Mouse (Mus musculus) adrenal gland, postnatal 14 days (tissue): ENCODE data around the gene Orc3. TPM values are rescaled to one million over a fixed set of nuclear protein-coding genes. Genes with fewer than 3 reads are reported as not detected.
"Not testable (repeated sequence)": the region's sequence is repeated elsewhere in the genome, so short reads cannot be mapped to it uniquely, and the experiment has no call there.

Source experiments
- DNase-seq: peaks from one replicate; pipeline ENCODE4 v3.0.0; 2021; ENCODE audit warnings: mixed read lengths
- total RNA-seq: library from RNA; stranded (reverse); gene quantifications from 2 replicates; pipeline ENCODE4 v1.2.3, GENCODE M21; 2021

Gene Orc3
- total RNA-seq, 1 experiment from 2014 or later: 62.1 TPM

DNA sequence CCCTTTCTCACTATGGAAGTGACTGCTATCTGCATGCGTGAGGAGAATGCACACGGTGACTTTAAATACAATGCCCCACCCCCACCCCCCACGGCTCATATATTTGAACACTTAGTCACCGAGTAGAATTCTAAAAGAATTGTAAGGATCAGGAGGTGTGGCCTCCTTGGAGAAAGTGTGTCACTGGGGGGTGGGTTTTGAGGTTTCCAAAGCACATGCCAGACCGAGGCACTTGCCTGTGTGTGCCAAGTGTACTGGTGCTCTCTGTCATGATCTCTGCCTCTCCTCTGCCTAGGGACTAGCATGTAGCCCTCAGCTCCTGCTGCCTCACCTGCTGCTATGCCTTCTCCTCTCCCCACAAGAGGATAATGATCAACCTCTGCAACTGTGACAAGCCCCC, 32.3 kb downstream of the Orc3 start:
- peak; percentile 16 for DNase-seq

DNA sequence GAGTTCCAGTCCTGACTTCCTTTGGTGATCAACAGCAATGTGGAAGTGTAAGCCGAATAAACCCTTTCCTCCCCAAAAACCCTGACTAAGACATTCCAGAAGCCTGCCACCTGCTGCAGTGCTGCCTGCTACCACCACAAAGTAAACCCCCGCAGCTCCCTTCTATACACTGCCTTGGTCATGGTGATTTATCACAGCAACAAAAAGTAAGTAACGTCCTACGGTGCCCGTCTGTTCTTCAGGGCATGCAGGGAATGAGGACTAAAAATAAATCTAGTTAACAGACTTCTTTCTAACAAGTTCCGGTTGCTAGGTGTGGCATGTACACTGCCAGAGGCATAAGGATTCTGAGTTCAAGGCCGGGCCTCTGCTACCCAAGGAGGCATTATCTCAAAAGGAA, 32.8 kb downstream of the Orc3 start:
- no peak for DNase-seq

DNA sequence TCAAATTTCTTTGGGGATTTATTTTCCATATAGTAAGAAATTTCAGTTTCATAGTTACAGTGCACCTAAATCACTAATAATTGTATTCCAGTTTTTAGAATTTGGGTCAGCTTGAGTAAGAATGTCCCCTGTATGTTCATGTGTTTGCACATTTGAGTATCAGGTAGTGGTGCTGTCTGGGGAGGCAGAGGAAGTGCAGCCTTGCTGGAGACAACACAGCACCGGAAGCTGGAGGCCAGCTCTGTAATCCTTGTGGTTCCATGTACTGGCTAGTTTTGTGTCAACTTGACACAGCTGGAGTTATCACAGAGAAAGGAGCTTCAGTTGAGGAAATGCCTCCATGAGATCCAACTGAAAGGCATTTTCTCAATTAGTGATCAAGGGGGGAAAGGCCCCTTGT, 33.3 kb downstream of the Orc3 start:
- DNase-seq: not testable (repeated sequence)

DNA sequence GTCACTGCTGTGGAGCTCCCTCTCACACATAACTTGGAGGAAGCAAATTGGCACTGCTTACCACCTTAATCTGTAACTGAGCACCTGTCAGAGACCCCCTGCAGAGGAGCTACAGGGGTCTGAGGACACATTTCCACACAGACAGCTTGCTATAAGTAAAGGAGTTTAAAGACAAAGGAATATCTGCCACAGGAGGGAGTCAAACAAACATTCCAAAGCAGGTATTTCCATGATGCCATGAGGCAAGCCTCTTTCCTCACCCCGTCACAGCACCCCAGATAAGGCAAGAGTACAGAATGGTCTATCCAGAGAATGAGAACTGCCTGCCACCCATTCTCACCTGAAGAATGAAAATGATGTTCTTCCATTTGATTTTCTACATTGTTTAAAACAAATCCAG, 35.5 kb downstream of the Orc3 start:
- DNase-seq: no peak

DNA sequence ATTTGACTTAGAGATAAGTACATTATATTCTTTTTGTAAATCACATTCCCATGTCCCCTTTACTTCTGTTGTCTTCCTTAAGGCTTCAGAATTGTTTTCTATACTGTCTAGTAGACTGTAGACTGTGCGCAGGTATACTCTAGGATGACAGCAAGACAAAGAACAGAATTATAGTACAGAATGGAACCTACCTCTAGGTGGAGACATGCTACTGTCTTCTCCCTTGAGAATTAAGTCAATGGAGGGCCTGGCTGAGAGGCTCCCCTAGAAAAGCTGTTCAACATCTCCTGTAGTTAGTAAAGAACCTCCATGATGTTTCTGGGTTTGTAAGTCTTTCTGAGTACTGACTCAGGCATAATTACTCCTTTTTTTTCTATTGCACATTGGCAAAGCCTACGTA, 37.7 kb downstream of the Orc3 start:
- no peak for DNase-seq

DNA sequence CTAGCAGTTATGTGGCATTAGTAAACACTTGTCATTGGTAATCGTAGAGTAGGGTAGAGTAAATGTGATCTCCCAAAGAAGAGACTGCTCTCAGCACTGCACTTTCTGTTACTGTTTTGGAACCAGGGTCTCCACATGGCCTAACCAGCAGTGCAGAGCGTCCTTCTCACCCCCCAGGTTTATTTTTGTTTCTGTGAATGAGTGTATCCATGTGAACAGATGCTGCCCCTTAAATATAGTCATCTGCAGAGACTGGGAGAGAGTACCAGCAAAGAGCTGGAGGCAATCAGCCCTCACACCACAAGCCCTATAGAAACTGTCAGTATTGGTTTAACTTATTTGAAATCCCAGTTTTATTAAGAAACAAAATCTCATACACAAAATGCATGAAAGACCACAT, 41.9 kb downstream of the Orc3 start:
- no peak for DNase-seq

DNA sequence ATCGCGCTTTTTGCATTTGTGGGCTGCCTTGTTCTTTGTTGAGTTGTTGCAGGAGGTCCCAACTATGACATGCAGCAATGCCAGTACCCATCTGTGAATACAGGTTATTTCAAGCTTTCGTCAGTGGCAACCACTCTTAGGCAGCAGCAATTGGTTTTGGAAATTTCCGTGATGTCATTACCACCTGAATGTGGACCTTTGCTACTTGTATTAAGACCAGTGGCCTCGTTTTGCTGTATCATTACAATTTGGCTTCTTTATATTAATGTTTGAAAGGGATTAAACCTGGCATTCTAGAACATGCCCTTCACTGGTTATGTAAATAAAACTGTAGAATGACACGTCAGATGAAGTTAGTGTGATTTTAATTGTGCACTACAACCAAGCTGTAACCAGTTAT, 48.5 kb downstream of the Orc3 start:
- no peak for DNase-seq

DNA sequence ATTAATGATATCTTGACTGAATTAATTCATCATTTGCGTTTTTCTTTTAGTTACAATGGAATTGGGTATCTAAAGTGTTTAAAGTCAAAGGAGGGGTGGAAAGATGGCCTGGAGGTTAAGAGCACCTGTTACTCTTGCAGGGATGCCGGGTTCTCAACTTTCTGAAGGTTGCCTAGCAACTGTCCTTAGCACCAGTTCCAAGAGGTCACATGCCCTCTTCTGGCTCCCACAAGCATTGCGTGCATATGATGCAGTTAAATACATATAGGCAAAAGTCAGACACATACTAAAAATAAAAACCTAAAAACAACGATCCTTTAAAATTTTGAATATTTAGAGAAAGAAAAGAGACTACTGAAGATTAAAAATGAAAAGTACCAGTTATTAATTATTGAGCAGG, 53.8 kb downstream of the Orc3 start:
- DNase-seq: peak; percentile 28

DNA sequence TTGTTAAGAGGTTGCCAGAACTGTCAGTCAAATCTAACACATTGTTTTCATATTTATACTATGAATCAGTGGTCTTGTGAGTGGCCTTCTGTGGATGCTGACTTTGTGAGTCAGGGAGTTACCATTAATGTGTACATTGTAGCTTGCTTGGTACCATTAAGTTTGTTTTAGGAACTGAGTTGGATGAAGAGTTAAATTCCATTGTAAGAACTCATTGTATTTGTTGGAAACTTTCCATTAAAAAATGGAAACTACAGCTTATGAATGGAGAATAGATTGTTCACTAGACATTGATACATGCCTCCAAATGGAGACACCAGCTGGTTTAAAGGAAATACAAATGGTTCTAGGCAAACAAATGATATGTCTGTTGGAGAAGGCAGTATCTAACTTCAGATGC, 58.6 kb downstream of the Orc3 start:
- no peak for DNase-seq

DNA sequence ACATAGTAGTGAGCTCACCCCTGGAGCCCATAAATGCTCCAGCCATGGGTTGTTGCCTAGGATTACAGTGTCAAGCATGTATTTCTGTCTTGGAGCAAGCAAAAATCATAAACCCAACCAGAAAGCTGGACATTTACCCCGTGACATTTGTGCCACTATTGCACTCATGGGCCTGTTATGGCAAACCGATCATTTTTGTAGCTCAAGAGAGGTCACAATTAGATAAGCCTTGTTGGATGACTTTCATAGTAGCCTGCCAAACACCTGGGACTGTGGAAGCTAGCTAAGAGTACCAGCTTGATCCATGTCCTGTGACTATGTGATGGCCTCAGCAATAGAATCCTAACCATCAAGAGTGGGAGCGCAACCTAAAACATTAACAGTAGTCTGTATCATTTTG, 59.1 kb downstream of the Orc3 start:
- DNase-seq: no peak

DNA sequence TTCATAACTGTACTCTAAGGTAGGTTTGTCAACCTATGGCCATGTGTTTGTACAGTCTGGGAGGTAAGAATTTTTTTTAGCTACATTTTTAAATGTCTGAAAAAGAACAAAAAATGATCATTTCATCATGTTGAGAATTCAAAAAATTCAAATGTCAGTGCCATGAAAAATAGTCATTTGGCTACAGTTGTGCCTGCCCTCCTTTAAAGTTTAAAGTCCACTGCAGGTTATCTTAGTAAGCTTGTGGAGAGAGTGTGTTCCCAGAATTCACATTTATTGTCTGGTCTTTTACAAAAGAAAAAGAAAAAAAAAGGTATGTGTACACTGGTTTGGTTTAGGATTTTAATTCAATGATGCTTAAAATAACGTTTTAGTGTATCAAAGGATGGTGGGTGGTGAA, 60.1 kb downstream of the Orc3 start:
- no peak for DNase-seq

DNA sequence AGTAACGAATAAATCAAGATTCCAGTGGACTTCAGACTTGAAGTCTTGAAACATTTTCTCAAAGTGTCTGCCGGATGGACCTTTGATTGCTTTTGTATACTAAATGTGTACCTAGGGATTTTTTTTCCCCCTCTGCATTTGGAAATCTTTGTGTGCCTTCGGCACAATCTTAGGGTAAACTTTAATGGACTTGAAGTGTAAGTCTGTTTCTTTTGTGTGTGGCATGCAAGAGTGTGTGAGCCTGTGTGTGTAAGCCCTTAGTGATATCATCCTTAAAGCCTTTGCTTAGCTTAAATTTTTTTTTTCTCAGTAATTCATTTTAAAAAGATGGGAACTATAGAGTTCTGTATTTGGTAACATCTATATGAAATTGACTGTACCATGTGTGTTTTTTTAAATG, 62.8 kb downstream of the Orc3 start:
- no peak for DNase-seq

DNA sequence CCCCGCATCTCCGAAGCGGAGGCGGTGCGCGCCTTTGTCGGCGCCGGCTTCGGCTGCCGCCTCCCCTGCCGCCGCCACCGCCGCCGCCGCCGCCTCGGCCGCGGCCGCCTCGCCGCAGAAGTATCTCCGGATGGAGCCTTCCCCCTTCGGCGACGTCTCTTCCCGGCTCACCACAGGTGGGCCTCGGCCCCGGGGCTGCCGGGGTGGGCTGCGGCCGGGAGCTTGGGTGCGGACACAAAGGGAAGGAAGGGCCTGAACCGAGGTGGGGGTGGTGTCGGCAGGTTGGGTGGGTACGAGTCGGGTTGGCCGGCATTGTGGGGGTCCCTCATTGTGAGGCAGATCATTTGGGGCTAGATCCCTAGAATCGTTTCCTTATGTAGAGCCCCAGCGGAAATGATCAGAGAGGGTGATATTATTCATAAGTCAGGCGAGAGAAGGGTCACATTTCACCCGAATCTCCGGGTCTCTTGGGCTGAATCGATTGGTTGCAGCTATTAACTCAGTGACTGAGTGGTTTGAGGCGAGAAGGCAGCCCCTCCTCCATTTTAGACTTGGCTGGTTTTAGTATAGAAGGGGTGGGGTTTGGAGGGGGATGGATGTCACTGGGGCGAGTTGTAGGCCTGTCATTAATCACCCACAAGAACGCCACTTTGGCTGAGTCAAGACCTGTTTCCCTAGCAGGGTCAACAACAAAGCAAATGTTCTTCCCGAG, 63.5 kb downstream of the Orc3 start:
- DNase-seq: peak; percentile 83

DNA sequence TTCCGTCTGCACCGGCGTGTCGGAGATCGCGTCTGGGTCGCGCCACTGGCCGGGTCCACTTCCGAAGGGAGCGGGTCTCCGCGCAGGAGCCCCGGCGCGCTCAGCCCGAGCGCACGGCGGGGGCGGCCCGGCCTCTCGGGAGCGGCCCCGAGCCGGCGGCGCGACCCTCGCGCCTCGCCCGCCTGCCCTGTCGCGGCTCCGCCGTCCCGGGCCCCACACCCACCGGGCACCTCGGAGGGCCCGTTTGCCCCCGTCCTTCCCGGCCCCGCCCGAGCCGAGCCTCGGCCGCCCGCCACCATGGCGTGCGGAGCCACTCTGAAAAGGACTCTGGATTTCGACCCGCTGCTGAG, 64.0 kb downstream of the Orc3 start, which contains the start of gene Akirin2:
Gene Akirin2 (plus strand): TSS at position 190 of the 350 bp plus-strand sequence.
- no peak for DNase-seq

DNA sequence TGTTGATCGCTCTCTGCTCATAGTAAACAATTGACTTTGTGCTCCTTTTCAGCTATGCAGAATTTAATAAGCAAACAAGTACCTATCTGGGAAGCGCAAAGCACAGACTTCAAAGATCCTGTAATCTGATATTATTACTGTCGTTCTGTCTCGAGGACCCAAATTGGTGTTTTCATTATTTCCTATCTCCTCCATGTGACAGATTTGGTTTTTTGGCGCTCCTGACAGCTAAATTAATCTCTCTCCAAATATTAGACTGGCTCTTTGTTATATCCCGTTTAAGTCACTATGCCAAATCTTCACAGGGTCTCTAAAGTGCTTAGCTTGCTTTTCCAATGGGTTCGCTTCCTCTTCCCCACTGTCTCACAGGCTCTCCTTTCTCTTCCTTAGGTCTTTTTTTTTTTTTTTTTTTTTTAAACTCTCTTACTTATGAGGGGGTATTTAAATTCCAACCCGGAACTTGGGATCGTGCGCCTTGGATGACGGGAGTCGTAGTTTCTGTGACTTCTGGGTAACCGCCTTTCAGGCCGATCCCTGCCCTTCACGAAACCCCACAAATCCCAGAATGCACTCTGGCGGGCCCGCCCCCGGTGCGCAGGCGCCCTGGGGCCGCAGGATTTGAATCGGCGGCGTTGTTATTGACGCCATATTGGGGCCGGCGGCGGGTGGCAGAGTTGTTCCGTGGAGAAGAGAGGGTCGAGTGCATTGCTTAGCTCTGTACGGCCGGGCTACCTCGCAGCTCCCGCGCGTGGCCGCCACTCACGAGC, 64.6 kb downstream of the Orc3 start:
- DNase-seq: peak; percentile 98

DNA sequence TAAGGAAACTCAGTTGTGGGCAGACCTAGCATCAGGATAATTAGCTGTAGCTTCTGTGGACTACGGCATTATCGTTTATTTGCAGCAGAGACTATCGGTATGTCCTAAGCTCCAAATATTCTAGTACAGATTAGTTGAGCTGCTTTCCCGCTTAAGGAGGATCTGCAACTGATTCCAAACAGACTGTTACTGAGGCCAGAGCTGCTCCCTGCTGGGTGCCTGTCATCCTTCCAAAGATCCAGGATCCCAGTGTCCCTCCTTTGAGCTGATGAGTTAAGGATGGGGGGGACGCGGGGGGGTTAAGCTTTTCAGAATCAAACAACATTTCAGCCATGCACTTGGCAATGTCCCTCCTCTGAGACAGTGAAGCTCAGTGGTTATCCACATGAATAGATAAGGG, 84.8 kb downstream of the Orc3 start:
- DNase-seq: no peak

DNA sequence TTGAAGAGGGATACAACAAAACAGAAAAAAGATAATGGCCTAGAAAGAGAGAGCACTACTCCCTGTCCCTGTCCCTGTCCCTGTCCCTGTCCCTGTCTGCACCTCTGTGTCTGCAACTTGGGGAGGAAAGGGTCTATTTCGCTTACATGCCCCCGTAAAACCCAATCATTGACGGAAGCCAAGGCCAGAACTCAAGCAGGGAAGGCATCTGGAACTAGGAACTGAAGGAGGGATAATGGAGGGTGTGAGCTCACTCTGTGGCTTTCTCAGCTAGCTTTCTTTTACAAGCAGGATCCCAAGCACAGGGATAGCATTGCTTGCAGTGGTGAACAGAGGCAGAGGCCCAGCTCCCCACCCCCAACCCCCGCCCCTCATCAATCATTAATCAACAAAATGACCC, 85.4 kb downstream of the Orc3 start:
- DNase-seq: no peak

DNA sequence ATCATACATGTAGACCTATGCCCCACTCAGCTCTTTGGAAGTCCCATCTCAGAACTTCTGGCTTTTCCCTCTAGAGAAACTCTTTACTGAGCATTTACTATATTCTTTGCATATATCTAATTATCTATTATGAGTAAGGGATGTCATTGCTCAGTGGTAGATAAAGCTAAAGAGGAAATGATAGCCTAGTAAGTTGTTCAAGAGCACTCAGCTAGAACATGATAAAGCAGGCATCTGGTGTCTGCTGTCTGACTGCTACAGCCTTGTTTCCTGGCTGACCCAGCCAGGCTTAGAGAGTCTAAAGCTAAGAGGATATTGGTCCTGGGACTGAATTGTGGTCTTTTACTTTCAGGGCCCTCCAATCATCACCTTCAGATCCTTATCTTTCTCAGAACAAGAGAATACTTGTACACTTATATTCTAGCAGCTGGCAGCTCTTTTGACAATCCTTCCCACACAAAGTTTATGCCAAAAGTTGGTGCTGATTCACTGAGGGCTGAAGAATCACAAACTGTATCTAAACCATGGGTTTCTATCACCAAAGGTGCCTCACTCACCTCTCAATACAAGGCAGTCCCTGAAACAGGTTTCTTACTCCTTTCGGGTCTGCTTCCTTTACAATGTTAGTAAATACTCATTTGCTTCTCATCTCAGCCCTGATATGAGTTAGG, 86.2 kb downstream of the Orc3 start:
- DNase-seq: no peak

DNA sequence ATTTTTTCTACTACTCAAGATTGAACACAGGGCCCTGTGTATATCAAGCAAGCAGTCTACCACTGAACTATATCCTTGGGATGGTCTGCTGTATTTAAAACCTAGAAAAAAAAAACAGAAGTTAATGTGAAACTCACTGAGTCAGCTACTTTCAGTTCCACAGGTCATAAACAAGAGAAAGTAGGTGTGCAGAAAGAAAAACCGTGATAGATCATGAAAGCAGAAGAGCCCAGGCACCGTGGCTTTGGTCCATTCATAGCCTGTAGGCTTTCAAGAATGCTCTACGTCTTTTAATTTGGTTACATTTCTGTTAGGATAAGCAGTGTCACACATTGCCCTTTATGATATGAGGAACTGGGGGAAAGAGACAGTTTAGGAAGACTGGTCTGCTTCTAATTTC, 88.0 kb downstream of the Orc3 start:
- no peak for DNase-seq

DNA sequence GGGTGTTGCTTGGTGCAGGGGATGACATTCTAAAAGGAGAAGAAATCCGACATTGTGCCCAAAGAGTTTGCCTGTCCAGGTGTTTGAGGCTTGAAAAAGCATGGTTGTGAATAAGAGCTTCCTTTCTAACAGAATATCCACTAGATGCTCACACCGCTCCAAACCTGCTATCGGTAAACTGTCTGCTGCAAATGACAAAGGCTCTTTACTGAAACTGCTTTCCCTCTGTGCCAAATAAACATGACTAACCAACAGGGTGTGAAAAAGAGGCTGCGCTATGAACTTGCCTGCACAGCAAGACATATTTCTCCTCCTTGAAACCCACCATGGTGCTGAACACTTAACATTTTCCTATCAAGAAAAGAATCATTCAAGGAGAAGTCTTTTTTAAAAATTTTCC, 91.2 kb downstream of the Orc3 start:
- DNase-seq: no peak

DNA sequence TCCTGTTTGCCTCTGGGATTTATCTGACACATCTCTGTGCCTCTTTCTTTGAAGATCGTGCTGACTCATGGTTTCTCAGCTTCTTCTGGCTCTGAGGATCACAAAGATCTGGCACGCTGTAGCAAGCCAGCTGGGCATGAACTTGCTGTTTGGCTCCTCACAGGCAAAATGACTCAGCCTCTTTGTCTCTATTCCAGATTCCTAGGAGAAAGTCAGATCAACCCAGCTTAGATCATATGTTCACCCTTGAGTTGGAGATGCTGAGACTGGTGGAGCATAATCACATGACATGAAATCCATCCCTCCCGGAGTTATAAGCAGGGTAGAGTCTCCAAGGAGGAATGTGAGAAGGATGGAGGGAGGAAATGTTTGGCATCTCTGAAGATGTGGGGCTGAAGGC, 91.9 kb downstream of the Orc3 start:
- DNase-seq: peak; percentile 62
